Mouse (Mus musculus): ENCODE data around the gene Gng7. TPM values are rescaled to one million over a fixed set of nuclear protein-coding genes. Genes with fewer than 3 reads are reported as not detected.

Gene Gng7
- polyA plus RNA-seq, 1 experiment from 2014 or later, result 7.2 TPM

GRCm38 (mm10) chr10:80911354-80911753 lies 103.4 kb downstream of the Gng7 start:
- in situ Hi-C loops (cut with MboI; ENCODE audit: low pct_unique_long_range_greater_than_20kb), result no loop called here
- no peaks in the 10 kb centered on the region for H3K27me3 ChIP-seq
- ATAC-seq (no peak), DNase-seq (ENCODE audit: low read depth, low spot score) (no peak)
- CTCF ChIA-PET, result no interaction called here
- no peak for TF ChIP-seq CTCF (IDR thresholded peaks at IDR 0.05)
- POLR2A ChIA-PET, result no interaction called here

- in situ Hi-C loops (cut with MboI; ENCODE audit: low pct_unique_long_range_greater_than_20kb), result no loop called here
- ATAC-seq (no peak), DNase-seq (ENCODE audit: low read depth, low spot score) (no peak)
- no peak for TF ChIP-seq CTCF (IDR thresholded peaks at IDR 0.05)
- POLR2A ChIA-PET, result no interaction called here
- CTCF ChIA-PET, result no interaction called here
- H3K27me3 ChIP-seq, result no peaks in the 10 kb centered on the region
Measured at GRCm38 (mm10) chr10:80909375-80910162, 105.2 kb downstream of the Gng7 start.

DNA sequence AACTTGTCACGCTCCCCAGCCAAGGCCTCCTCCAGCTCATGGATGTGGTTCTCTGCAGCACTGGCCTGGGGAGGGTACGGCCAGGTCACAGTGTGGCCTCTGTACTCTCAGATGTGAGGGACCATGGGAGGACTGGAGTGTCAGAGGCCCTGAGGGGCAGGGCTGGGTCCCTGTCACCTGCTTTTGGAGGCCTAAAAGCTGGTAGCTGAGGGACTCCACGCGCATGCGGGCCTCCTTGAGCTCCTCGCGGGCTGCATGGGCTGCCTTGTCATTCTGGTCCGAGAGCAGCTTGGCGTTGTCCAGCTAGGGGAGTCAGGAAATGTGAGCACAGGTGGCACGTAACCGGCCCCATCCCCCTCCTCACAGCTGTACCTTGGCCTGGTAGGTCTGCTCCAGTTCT lies 110.0 kb downstream of the Gng7 start:
- TF ChIP-seq CTCF (IDR thresholded peaks at IDR 0.05), result no peak
- CTCF ChIA-PET, result interaction anchor here (0.9 kb wide), 1 partner anchor 86 kb away, joined by 3 read pairs; no protein-coding TSS in a partner anchor
- in situ Hi-C loops (cut with MboI; ENCODE audit: low pct_unique_long_range_greater_than_20kb), result no loop called here
- DNase-seq (ENCODE audit: low read depth, low spot score) (no peak), ATAC-seq (no peak)
- H3K27me3 ChIP-seq, result no peaks in the 10 kb centered on the region
- POLR2A ChIA-PET, result no interaction called here

DNA sequence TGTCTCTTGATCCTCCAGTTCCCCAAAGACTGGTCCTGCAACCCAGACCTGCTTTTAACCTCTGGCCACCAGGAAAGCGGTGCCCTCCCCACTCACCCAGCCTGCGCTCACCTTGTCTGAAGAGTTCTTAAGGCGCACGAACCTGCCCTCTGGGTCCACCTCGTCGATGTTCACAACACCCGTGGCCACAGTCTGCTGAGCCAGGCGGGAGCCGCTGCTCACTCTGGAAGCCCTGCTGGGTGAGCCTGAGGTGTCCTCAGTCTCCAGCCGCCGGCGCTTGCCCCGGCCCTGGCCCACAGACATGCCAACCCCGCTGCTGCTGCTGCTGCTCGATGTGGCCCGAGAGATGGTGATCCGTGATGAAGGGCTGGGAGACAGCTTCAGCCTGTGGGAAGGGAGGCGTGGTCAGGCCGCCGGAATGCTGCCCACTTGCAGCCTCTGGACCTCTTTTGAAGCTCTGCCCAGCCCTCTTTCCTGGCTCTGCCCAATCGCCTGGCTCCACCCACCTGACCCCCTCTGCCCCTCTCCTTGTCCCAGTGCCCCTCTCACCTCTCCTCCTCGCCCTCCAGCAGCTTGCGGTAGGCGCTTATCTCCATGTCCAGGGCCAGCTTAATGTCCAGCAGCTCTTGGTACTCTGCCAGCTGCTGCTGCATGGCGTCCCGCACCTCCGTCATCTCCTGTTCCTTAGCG lies 110.6 kb downstream of the Gng7 start:
- no peak for ATAC-seq
- CTCF ChIA-PET, result interaction anchor here (0.9 kb wide), 1 partner anchor 87 kb away, joined by 3 read pairs; no protein-coding TSS in a partner anchor
- TF ChIP-seq CTCF (IDR thresholded peaks at IDR 0.05), result no peak
- no peak for DNase-seq (ENCODE audit: low read depth, low spot score)
- in situ Hi-C loops (cut with MboI; ENCODE audit: low pct_unique_long_range_greater_than_20kb), result no loop called here
- no peaks in the 10 kb centered on the region for H3K27me3 ChIP-seq
- POLR2A ChIA-PET, result interaction anchor here (0.6 kb wide), 1 partner anchor 25 kb away, joined by 4 read pairs; no protein-coding TSS in a partner anchor

DNA sequence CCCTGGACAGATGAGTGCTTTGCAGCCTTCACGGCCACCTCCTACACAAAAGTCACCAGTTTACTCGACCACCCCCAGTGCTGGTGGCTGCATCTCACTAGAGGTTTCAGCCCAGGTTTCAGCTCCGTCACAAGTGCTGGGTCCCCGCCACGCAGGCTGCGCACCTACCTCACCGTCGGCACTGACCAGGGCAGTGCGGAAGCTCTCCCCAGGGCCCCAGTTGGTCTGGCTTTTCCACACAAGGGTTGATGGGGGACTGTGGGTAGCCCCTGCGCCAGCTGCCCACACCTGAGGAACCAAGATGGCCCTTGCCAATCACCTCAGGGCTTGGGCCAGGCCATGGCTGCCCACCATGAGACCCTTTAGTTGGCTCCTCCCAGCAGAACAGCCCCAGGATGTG lies 111.5 kb downstream of the Gng7 start:
- CTCF ChIA-PET, result no interaction called here
- H3K27me3 ChIP-seq, result no peaks in the 10 kb centered on the region
- no peak for TF ChIP-seq CTCF (IDR thresholded peaks at IDR 0.05)
- ATAC-seq, result no peak
- in situ Hi-C loops (cut with MboI; ENCODE audit: low pct_unique_long_range_greater_than_20kb), result no loop called here
- POLR2A ChIA-PET, result no interaction called here
- no peak for DNase-seq (ENCODE audit: low read depth, low spot score)

GRCm38 (mm10) chr10:80902273-80902940 lies 112.3 kb downstream of the Gng7 start:
- TF ChIP-seq CTCF (IDR thresholded peaks at IDR 0.05), result no peak
- H3K27me3 ChIP-seq, result no peaks in the 10 kb centered on the region
- ATAC-seq (no peak), DNase-seq (ENCODE audit: low read depth, low spot score) (no peak)
- in situ Hi-C loops (cut with MboI; ENCODE audit: low pct_unique_long_range_greater_than_20kb), result no loop called here
- CTCF ChIA-PET, result interaction anchor here (0.8 kb wide), 1 partner anchor 79 kb away, joined by 3 read pairs; no protein-coding TSS in a partner anchor
- POLR2A ChIA-PET, result no interaction called here

- ChIA-PET CTCF (interaction anchor here (0.8 to 0.9 kb wide), 3 partner anchors 80 to 93 kb away, joined by 3 read pairs; no protein-coding TSS in a partner anchor), POLR2A (no interaction called here)
- no peaks in the 10 kb centered on the region for H3K27me3 ChIP-seq
- DNase-seq (ENCODE audit: low read depth, low spot score) (peak; percentile 22), ATAC-seq (no peak)
- no peak for TF ChIP-seq CTCF (IDR thresholded peaks at IDR 0.05)
- in situ Hi-C loops (cut with MboI; ENCODE audit: low pct_unique_long_range_greater_than_20kb), result no loop called here
Measured at GRCm38 (mm10) chr10:80901409-80902272, 113.1 kb downstream of the Gng7 start.

GRCm38 (mm10) chr10:80900318-80901247 lies 114.2 kb downstream of the Gng7 start, which contains the start of gene Timm13:
Gene Timm13, minus strand, starts transcription at chr10:80900969.
- in situ Hi-C loops (cut with MboI; ENCODE audit: low pct_unique_long_range_greater_than_20kb), result no loop called here
- H3K27me3 ChIP-seq, result no peaks in the 10 kb centered on the region
- TF ChIP-seq CTCF (IDR thresholded peaks at IDR 0.05), result no peak
- POLR2A ChIA-PET, result interaction anchor here (1.5 kb wide), 1 partner anchor 17 kb away, joined by 6 read pairs; the partner anchor contains the start of gene Lmnb2
- ATAC-seq (peak; percentile 75), DNase-seq (ENCODE audit: low read depth, low spot score) (peak; percentile 98)
- CTCF ChIA-PET, result interaction anchor here (1.4 kb wide), 1 partner anchor 20 kb away, joined by 3 read pairs; no protein-coding TSS in a partner anchor
